Mouse (Mus musculus) B cell, adult 67 days (primary cell): ENCODE data around the gene C1qb. TPM values are rescaled to one million over a fixed set of nuclear protein-coding genes. Genes with fewer than 3 reads are reported as not detected.

Source experiments
- total RNA-seq, 2 experiments: library from RNA; stranded (reverse); gene quantifications; 4 replicates each; pipeline ENCODE4 v1.2.4; 2023

The C1qb gene
- total RNA-seq = 1 to 10 TPM; 1.9 to 9.0 TPM

DNA sequence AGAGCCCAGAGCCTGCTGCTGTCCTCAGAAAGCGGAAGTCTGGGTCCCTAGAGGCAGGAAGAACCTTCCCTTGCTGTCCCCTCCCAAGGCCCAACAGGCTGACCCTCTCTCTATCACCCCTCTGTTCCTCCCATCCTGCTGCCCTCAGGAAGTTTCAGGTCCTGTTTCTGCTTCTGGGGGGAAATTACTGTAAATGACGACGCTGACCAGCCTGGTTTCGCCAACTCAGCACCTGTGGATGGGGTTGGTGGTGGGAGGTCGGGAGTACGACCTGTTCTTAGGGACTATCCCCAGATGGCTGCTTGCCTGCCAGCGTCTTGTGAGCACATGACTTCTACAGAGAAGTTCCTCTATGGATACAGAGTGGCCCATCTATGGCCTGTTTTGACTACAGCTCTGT, at the start of gene C1qb:
Gene C1qb (minus strand): TSS at position 87 of the 400 bp plus-strand sequence.

DNA sequence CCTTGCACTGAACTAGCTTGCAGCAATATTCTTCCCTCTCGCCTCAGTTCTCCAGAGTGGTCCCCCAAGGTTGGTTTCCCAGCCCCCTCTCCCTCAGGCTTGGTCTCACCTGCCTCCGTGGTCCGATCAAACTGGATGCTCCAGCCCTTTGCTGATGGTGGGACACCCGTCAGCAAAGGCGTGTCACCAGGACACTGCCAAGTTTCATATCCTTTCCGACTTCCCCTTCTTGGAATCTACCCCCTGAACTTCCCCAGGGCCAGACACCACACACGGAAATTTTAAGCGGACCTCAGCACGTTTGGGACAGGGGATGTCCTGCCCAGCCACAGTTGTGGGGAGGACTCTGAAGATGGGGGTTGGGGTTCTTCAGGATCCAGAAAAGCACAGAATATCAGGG, 12.7 kb upstream of the C1qb start, which contains the start of gene C1qa:
Gene C1qa (minus strand): TSS at position 167 of the 400 bp plus-strand sequence.

DNA sequence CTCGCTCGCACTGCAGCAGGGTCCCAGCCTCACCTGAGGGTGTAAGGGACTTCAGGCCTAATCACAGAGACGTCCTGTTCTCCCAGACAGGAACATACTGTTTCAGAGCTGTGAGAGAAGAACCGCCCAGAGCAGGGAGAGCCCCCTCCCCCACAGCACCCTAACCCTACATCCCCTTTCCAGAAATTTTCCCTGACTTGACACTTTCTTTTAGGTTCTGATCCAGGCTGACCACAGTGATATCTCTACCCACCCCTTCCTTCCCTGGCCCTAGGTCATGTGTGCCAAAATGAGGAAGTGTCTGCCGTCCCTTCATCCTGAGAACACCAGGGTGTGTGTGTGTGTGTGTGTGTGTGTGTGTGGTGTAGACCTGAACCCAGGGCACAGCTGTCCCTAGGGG, 6.8 kb upstream of the C1qb start, which contains the start of gene C1qc:
Gene C1qc (minus strand): TSS at position 255 of the 400 bp plus-strand sequence.

DNA sequence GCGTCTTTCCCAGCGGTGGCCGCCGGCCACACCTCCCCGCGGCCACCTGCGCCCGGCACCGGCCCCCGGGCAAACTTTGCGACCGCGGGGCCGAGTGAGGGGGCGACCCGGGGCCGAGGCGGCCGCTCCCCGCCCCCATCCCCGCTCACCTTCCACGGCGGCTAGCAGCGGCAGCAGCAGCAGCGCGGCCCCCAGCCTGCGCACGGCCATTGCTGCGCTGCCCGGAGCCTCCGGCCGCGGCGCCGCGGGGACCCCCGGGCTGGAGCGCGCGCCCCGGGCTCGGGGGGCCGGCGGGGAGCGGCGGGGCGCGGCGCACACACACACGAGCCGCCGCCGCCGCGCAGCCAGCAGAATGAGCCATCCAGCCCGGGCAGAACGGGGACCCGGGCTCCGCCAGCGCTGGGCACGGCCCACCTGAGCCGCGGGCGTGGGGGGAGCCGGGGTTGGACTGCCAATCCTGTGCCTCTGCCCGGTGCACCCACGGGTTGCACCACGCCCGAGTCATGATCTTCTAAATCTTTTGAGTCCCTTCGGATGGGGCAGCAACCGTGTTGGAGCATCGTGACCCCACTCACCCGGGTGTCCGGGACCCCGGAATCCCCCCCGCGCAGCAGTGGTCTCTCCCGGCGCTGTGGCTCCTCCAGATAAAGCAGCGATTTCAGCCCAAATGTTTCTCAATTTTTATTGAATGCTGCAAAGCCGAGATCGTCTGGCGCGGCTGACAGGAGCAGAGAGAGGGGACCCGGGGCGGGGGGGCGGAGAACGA, 50.2 kb downstream of the C1qb start, which contains the start of gene Ephb2:
Gene Ephb2 (minus strand): TSS at position 368 of the 766 bp plus-strand sequence.

Other genes with a start within 250 kb of the C1qb start
- gene Ephb2, start 50.2 kb downstream of the C1qb start, total RNA-seq = not detected
- 1 to 10 TPM; 3.1 to 9.8 TPM for gene C1qc, start 6.9 kb upstream of the C1qb start, total RNA-seq
- 1 to 10 TPM; 1.5 to 7.5 TPM for gene C1qa, start 12.6 kb upstream of the C1qb start, total RNA-seq
- not detected for gene Epha8, start 70.6 kb upstream of the C1qb start, total RNA-seq
- 10 to 100 TPM; 24.3 to 28.4 TPM for gene Zbtb40, start 162.6 kb upstream of the C1qb start, total RNA-seq